Mouse (Mus musculus) gonadal fat pad, adult 2 months (tissue): ENCODE results near the gene Tbc1d21. TPM values are rescaled to one million over a fixed set of nuclear protein-coding genes. Genes with fewer than 3 reads are reported as not detected.

Source experiments
- DNase-seq: peaks from one replicate; pipeline ENCODE4 v3.0.0-alpha.2; 2012; ENCODE audit warnings: low read depth
- polyA plus RNA-seq: library from polyadenylated mRNA; depleted of rRNA; stranded (reverse); fragments of >200 nt; gene quantifications from 2 replicates; pipeline ENCODE4 v1.2.3, GENCODE M21; 2012; rRNA removed

Tbc1d21 gene
- polyA plus RNA-seq = 0.50 and 0.77 TPM in 2 replicates

DNA sequence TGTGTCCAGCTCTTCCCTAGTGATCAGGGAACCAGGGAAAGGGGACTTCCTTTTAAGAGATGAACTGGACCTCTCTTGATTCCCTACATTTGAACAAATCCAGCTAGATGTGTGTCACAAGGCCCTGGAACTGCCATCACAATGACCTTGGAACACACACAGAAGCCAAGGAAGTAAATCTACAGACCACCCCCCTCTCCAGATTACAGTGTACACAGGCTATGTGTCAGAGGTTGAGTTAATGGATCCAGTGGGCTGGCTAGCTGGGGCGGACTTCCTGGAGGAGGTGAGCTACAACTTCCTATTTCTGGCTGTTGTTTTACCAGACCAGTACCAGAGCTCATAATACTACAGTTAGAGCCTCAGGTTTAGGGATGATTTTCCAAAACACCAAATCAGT is at the start of gene Tbc1d21:
Gene Tbc1d21 (minus strand): TSS at position 101 of the 400 bp plus-strand sequence.
- no peak for DNase-seq

DNA sequence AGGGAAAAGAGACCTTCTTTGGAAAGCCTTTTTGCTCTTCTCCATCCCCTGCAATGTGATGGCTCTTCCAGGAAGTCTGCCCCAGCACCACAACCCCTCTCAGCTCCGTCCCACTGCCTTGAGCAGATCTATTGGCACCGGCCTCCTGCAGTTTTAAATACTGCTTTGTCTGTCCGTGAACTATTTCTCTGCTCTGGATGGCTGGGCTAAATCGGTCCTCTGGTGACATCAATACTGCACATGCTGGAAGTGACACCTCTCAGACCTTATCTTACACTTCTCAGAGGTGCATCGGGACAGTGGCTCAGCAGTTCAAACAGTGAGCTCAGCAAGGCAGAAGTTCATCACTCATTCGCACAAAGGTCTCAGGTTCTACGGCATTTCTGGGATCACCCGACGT is 41.3 kb upstream of the Tbc1d21 start:
- no peak for DNase-seq

DNA sequence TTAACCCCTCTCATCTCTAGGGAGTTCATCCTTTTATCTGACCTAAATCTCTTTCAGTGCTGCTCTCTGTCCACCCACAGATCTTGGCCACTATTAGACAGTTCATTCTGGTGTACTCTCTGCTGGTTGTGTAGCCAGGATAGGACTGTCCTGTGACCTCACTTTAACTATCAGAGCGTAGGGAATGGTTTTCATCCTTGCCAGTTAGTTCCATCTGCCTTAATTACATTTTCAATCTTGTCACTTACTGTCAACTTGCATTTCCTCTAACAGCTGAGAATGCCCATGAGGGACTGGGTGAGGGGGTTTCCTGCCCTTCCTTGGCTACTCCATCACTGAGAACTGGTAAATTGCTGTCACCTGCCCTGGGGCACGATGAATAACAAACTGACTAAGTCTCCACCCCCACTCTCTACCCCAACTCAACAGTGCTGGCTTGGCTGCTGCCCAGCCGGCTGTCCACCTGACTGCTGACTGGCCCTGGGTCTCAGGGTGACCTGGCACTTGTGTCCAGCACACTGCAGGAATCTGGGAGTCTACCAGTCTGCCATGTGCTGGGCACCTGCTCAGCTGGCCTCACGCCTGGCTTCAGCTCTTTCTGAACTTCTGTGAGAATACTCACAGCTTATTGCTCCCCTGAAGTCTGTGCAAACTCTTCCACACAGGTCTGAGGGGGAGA is 39.9 kb upstream of the Tbc1d21 start:
- DNase-seq = no peak

DNA sequence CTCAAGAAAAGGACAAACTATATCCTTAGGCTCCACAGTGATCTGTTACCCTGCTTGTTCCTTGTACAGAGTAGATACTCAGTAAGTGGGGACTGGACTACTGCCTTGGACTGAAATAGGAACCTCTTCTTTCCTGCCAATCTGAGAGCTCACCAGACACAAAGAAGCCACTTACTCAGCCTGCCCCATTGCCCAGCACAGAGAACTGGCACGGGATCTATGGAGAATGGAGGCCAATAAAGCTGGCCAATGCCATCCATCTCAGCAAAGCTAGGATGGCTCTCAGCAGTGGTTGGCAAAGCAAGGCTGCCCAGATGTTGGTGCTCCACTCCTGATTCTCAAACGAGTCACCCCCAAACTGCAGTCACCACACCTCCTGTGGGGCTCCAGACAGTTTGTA is 39.0 kb upstream of the Tbc1d21 start:
- DNase-seq = no peak

DNA sequence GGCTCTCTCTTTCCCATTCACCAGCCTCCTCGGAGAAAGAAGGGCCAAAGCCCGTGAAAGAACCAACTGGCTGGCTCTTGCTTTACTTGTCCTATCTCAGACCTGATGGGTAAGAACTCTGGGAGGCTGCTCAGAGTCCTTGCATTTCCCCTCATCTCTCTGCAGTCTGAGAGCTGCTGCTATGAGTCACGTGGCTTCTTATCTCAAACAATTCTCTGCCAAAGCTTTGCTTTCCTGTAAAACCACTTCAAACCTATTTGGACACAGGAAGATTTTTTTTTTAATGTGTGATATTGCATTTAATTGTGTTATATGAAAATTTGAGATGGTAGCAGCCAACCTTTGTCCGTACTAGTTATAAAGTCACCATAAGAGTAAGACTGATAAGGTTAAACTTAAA is 34.2 kb upstream of the Tbc1d21 start:
- DNase-seq = no peak

DNA sequence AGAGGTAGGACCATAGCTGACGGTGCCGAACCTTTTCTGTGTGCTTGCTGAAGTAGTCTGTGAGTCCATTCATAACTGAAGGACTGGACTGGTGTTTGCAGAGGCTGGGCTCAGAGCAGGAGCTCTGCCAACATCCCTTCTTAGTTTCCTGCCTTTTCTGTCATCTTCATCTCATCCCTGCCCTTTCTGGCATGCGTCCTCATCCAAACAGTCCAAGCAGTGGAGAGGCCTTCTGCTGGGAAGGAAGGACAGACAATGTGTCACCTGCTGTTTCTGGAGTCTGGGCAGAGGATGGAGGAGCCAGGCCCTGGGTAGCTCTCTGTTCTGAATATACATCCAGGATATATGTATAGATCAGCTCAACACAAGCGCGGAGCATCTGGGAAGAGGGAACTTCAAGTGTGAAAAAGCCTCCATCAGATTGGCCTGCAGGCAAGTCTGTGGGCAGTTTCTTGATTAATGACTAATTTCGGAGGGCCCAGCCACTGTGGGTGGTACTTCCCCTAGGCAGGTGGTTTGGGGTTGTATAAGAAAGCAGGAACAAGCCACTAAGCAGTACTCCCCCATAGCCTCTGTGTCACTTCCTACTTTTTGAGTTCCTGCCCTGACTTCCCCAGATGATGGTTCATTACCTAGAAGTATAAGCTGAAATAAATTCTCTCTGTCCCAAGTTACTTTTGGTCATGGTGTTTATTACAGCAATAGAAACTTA is 31.3 kb upstream of the Tbc1d21 start:
- no peak for DNase-seq

DNA sequence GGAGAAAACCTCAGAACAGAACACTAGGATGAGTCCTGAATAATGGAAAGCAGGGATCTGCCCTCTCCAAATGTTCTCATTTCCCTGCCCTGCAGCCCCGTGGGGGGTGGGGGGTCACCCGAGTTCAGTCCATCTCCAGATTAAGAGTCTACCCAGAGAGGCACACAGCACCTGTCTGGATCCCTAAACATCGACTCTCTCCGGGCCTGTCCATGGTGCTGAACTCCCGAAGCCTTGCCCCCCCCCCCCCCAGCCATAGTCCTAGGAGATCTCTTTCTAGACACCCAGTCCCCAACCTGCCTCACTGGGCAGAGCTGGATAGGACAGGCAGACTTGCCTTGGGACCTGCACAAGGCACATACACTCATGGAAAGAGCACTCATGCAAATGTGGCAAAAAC is 29.4 kb upstream of the Tbc1d21 start:
- DNase-seq = no peak

DNA sequence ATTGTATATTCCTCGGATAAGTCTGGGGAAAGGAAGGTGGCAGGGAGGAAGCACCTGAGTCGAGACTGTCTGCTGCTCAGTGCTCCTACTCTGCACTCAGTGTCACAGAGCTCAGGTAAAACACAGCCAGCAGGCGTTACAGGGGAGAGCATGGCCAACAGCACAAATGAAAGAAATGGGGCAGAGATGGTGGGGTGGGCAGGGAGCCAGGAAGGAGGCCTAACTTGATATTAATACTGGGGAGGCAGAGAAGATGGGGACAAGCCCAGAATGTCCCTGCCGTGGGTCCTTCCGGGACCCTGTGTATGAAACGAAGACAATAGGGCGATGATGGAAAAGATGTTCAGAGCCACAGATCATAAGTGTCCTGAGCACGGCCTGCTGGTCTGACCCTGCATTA is 24.4 kb upstream of the Tbc1d21 start:
- DNase-seq = no peak

DNA sequence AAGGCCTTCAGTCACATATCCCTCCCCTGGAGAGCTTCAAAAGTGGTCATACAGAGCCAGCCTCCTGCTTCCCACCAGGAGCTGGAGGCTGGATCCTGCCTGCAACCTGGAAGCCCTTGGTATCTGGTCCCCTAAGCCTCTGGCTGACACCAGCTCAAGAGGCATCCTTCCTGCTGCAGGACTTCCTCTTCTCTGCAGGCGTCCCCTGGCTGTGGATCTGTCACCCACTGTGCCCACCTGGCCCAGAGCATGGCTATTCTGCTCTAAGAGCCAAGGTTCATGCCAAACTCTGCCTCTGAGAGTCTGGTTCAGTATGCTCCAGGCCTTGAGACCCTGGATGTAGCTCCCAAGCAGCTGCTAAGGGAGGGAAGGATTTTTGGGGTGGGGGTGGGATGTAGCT is 23.6 kb upstream of the Tbc1d21 start:
- DNase-seq = no peak

DNA sequence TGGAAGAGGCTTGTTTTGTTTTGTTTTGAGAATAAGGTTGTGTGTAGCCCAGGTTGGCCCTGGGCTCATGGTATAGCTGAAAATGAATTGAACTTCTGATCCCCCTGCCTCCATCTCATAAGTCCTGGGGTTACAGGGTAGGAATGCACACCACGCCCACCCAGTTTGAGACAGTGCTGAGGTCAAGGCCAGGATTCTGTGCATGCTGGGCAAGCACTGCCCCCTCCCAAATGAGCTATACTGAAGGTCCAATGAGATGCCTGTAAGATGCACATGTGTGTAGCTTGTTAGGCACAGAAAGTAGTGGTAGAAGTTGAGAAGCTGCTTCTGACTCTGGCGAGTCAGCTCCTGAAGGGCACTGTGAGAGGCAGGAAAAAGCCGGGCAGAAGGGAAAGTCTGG is 18.1 kb upstream of the Tbc1d21 start:
- no peak for DNase-seq

DNA sequence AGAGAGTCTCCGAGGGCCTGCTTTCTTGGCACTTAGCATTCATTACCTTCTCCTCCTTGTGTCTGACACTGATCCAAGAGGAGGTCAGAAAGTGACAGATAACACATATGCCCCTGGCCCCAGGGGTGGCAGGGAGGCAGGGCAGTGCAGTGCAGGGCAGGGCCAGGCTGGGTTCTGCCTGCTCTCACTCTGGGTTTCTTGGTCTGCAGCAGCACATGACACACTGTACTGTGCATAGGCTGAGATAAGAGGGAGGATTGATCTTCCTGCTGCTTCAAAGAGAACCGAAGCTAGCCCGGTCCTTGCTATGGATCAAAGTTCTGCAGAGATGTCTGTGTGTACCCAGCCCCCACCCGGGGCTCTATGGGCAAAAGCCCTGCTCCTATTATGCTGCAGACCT is 8.6 kb upstream of the Tbc1d21 start:
- DNase-seq = no peak

DNA sequence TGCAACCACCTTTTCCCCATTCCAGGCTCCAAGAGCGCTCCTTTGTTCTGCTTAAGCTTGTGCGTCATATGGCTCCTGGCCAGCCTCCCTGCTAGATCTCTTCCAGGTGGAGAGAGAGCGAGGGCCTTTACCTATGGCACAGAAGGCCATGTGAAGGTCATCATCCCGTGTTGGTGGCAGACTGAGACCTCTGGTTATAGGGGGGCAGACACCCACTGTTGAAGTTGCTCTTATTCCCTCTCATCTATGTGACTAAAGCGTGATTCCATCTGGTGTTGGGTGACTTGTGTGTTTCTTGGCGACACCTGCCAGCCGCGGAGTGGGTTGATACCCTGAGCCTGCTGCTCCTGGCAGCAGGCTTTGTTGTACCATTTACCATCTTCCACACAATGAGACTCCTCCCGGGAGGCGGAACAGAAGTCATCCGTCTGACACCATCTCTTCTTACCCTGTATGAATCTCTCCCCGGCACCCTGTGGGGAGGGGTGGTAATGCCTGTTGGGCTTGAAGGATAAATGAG is 3.7 kb upstream of the Tbc1d21 start:
- DNase-seq = peak; percentile 3

DNA sequence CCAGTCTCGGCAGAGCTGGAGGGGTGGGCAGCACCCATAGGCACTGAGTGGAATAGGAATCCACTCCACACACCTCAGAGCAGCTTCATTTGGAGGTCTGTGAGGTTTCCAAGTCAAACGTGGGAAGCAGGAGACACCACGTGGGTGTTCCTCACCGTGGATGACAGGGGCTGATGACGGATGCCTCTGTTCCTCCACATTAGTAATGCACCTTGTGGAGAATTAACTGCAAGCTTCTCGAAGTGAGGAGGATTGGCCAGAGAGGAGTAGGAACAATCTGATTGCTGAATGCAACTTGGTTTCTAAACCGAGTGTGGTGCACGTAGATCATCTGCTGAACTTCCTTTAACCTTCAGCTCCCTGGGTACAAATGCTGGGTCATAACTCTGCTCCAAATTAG is 1.7 kb upstream of the Tbc1d21 start:
- no peak for DNase-seq

DNA sequence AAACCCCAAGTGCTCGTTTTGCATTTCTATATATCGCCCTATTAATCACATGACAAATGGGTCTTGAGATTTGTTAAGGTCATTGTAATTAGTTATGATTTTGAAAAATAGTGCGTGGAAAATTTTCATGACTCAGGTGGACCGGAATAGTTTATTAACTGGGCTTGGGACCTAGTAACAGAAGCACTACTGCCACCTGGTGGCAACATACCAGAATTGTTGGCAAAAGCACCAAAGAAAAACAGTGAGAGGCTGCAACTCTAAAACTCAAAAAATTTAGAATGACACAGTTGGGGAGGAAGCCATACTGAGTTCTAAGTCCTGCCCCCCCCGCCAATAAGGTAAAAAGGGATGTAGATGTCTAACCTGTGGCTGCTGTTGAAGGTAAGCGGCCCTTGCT is 611 bp downstream of the Tbc1d21 start:
- DNase-seq = no peak

DNA sequence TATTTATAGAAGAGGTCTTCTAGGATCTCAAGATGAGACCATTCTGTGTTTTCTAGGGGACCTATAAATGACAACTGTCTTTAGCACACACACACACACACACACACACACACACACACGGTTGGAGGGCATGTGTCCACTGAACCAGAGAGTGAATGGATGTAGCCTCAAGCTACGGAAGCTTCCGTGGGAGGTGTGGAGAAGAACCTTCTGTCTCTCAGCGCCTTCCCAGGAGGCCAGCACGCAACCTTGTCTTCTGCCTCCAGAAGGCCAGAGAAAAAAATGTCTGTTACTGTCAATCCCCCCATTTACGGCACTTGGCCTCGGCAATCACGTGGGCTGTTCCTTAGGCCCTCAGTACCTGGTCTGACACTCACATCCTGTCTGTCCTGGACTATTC is 5.9 kb downstream of the Tbc1d21 start:
- no peak for DNase-seq

DNA sequence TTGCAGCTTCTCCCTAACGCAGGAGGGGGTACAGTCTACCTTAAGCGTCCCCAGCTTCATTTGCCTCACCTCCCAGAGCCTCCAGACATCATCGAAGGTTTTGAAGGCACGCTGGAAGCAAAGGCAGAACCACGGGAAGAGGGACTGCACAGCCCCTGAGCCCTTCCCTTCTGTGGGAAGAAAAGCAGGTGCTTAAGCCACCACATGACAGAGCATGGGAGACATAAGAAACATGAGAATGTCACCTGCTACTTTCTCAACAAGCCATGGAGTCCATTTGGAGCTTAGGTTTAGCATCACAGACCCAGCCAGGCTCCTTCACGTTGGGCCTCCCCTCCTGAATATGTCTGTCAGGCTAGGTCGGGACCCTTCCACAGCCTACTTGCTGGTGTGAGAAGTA is 8.3 kb downstream of the Tbc1d21 start:
- DNase-seq = no peak

DNA sequence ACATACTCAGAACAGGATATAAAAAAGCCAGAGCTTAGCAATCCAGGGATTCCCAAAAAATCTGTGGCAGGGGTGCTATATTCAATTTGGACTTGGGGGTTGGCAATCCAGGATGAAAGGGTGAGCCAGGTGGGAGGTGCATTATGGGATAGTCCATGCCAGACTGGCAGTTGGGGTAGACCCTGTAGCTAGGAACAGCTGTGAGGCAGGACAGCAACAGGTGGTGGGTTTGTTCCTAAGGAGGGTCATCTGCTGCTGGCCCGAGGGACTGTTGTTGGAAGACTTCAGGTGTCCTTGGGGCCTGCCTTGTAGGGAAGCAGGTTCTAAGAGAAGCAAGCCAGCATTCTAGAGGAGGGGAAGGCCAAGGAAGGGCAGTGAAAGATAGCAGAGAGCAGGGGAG is 8.9 kb downstream of the Tbc1d21 start:
- no peak for DNase-seq

DNA sequence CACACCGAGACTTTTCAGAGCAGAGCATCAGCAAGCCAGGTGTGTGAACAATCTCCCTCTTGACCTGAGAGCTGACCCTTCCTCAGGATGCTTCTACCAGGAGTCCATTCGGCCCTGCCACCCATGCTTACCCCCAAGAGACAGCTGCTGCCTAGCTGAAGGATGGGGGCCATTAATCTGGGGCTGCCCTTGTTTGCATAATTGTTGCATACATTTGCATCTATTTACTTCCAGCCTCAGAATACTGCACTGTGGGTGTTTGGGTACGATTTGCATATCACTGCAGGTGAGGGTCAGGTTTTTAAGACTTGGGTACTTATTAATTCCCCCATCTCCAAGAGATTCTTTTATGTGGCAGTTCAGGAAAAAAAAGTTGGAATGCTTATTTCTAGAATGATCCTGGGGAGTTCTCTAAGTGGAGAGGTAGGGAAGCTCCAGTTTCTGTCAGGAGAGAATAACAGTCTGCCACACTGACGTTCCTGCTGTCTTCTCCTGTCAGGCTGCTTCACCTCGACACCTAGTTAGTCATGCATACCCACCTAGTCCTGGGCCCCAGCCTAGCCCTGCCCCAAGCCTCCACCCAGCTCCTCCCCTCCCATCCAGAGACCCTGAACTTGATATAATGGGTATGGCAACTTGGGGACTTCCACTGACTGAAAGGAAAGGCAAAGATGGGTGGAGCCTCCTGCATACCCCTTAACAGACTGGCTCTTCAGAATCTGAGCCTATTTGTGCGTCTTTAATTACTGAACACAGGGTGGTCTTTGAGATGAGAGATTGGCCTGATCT is 14.8 kb downstream of the Tbc1d21 start:
- no peak for DNase-seq

DNA sequence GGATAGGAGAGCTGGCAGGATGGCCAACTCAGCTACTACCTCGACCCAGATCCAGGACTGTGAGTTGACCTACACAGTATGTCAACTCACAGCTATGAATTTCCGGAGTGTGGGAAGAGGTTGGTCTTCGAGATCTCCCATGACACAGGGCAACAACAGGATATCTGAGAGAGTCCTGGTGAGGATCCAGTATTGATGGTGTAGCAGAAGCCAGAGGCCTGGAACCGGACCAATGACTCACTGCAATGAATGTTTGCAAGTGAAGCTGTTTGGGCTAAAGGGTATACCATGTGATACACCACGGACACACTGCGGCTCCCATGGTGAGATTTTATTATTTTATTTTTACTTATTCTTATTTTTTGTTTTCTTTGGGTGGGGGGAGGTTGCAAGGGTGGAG is 15.6 kb downstream of the Tbc1d21 start:
- no peak for DNase-seq

DNA sequence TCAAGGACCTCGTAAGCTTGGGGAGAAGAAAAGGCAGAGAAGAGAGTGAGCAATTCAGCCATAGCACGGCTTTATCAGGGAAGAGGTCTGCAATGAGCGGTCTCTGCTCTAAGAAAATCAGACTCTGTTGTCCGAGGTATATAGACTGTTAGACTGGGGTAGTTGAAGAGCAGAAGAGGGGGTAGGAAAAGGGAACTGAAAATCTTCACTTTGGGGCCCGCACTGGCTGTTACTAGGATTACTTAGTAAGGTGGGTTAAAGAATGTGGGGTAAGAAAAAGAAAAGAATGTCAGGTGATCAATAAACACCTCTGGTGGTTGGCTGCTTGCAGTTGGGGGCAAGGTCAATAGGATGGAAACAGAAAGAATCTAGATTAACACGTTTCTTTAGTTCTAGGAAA is 17.0 kb downstream of the Tbc1d21 start:
- DNase-seq = no peak

DNA sequence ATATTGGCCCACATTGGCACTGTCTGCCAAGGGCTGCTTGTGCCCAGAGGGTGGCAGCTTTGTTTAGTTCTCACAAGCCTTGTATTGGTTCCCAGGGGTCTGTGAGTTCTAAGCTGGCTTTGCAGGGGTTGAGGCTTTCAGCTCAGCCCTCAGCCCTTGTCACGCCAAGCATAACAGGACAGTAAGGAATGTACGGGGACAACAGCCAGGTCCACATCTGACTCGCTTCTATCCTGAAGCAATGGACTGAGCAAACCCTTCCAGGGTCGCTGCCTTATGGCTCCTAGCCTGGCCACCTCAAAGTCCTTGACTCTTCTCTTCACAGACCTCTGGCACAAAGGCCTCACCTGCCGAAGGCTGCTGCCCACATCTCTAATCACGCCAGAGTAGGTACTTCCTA is 22.5 kb downstream of the Tbc1d21 start:
- DNase-seq = no peak

DNA sequence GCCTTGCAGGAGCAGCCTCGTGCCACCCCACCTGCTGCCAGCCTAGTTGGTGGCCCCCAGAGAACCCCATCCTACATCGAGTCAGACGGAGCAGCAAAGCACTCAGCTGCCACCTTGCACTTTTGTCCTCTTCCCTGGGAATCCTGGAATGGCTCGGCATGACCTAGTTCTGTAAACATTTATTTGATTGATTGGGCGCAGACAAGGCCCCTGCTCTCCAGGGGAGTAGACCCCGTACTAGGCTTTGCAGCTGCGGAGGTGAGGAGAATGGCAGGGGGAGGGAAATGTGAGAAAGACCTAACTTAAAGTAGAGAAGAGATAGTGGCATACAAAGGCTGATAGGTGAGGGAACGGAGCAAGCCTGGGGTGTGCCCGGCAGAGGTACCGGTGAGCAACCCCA is 23.8 kb downstream of the Tbc1d21 start:
- no peak for DNase-seq

DNA sequence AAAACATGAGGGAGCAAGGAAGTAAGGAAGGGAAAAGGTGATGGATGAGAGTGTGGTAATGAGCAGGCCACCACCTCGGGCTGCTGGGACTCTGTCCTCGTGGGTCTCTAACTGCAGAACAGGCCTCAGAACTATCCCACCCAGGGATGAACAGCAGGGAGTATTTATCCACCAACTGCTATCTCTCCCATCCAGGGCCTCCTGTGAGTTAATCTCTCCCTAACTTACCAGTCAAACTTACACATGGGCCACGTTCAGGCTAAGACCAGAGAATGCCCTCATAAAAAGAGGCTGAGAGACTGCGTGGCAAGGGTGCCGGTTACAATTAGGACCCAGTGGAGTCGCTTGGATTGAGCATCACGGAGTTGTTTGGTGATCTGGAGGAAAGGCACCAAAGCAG is 24.3 kb downstream of the Tbc1d21 start:
- no peak for DNase-seq
